Mouse (Mus musculus): ENCODE measurements at regions not wholly inside any gene's neighbourhood (a gene's known extent, or its start where the extent isn't known, plus 50 kb on each side); places are given as distances from the start of the nearest gene placed in this dataset.

DNA sequence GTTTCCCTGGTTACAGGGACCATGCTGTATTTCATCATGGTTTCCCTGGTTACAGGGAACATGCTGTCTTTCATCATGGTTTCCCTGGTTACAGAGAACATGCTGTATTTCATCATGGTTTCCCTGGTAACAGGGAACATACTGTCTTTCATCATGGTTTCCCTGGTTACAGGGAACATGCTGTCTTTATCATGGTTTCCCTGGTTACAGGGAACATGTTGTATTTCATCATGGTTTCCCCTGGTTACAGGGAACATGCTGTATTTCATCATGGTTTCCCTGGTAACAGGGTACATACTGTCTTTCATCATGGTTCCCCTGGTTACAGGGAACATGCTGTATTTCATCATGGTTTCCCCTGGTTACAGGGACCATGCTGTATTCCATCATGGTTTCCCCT is 1579.5 kb downstream of the 4930444P10Rik start:
- DNase-seq (ENCODE audit: low spot score in 2 of 2): no peak

DNA sequence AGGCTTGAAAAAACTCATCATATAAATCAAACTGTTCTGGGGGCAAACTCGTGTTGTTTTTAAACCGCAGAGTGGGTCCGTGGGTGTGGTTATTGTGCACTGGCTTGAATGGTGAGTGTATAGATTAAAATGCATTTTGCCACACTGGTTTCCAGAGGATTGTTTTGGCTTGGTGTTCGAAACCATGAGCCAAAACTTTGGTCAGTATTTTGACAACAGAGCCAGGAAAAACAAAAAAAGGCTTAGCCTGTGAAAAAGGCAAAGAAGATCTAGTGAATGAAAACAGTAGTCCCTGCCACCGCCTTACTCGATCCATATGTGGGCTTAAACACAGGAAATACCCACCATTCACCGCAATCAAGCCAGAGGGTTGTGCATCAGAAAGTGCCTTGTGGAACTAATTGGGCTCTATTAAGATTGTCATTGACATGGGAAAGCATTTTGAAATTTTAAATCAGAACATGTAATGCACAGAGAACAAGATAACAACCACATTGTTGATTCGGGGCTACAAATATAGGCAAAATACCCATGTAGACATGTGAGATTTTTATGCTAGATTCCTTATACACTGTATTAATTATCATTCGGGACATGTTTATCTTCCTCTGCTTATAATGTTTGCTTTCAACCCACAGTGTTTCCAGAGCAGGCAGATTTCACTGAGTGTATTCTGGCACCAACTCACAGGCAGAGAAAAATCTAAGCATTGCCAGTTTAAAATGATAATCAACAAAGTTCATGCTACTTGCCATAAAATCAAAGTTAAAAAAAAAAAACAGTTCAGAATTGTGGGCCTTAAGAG is 1580.4 kb downstream of the 4930444P10Rik start:
- no peak for DNase-seq (ENCODE audit: low spot score in 2 of 2)

DNA sequence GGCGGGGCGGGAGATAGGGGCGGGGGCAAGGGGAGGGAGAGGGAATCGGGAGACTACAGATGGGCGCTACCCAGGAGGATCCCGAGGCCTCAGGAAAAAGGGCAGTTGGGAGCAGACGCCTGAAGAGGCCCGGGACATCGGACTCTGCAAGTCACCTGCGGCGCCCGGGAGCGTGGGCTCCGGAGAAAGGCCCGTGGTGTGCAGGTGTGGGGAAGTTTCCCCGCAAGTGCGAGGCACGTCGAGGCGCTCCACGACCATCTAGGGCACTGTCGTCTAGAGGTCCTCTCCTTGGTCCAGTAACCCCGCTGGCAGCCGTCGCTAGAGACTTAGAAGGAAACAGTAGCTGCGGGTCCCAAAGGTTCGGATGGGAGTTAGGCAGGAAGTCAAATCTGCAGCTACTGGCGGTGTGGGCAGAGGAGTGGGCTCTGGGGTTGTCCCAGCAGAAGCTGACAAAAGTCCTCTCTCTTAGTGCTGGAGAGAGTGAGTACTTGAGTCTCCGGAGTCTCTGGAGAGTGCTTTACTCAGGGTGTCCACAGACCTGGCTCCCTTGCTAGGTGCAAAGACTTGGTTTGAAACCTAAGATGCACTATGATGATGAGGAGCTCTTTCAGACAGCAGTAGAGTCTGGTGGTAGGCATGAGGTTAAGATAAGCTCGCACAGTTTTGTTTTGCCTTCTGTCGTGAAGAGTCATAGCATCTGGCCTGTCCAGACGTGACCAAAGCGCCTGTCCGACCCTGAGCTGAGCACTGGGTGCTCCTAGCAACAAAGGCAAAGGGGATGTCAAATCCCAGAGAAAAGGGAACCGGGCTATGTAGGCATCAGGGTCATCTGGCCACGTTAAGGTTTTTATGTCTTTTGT is 1586.1 kb downstream of the 4930444P10Rik start:
- DNase-seq (ENCODE audit: low spot score in 2 of 2): no peak

- DNase-seq (ENCODE audit: low spot score in 2 of 2): no peak
Measured at GRCm38 (mm10) chr1:14506201-14506830, 1586.8 kb downstream of the 4930444P10Rik start.

DNA sequence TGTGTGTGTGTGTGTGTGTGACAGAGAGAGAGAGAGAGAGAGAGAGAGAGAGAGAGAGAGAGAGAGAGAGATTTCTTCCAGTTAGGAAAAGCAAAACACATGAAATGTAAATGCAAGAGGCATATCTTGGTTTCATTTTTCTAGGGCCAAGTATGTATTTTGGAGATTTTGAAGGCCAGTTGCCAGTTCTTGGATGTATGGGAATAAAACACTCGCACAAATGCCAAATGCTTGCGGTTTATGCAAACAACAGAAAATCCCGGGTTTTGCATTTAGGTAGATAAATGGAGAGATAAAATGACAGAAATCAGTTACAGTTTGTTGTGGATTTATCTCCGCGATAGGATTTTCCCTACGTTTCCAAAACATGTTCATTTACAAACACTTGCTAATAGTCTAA is 1587.4 kb downstream of the 4930444P10Rik start:
- DNase-seq (ENCODE audit: low spot score in 2 of 2): no peak

- DNase-seq (ENCODE audit: low spot score in 2 of 2): no peak
Measured at GRCm38 (mm10) chr1:14504767-14505343, 1588.3 kb downstream of the 4930444P10Rik start.

DNA sequence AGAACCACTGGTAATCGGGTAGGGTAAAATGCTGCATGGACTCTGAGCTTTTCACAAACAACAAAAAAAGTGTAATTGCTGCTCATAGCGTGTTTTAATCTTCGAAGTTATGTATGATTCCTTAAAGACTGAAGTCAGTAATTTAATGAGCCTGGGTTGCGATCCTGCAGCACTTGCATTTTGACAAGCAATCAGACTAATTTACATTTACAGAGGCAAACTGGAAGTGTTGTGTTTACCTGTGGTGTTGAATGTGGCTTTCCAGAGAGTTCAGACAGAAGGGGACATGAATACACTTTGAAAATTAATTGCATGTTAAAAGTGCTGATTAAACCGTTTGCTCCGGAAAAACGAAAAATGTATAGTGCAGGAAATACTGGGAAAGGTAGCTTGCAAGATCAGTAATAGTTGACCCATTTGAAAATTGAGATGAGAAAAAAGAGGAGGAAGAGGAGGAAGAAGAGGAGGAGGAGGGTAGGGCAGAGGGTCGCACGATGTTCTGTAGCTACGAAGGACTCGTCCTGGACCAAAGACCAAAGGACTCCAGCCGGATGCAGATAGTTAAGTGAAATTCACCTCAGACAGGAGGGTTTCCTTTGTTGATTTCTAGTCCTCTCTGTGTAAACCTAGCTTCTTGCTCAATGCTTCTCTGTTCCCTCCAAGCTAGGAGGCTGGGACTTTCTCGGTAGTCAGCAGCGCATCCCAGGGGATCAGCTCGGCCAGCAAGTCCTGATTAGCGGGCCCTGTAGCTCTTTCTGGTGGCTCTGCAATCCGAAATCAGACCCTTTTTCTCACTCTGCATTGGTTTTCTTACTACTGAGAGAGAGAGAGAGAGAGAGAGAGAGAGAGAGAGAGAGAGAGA is 1589.0 kb downstream of the 4930444P10Rik start:
- DNase-seq (ENCODE audit: low spot score in 2 of 2): no peak

- no peak for DNase-seq (ENCODE audit: low spot score in 2 of 2)
Measured at GRCm38 (mm10) chr1:14503193-14503800, 1589.8 kb downstream of the 4930444P10Rik start.

GRCm38 (mm10) chr1:14499105-14499504 is 1594.0 kb downstream of the 4930444P10Rik start:
- no peak for DNase-seq (ENCODE audit: low spot score in 2 of 2)

GRCm38 (mm10) chr1:14490026-14490425 is 1603.1 kb downstream of the 4930444P10Rik start:
- no peak for DNase-seq (ENCODE audit: low spot score in 2 of 2)

GRCm38 (mm10) chr1:14487708-14488127 is 1605.4 kb downstream of the 4930444P10Rik start:
- DNase-seq (ENCODE audit: low spot score in 2 of 2): no peak

DNA sequence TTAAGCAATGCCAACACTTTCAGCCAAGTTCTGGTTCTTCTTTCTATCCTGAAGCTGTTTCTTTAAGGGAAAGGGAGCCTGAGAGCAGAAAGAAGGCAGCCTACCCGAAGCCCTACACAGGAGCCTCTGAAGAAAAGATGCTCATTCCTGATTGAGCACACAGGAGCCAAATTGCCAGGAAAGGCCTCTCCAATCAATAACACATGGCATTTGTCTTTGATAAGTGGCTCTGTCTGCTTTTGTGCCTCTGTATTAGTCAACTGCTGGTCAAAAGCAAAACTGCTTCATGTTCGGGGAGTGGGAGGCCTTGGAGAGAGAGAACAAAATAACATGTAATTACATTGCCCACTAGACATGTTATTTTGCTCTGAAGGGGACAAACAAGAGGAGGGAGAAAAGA is 1607.4 kb downstream of the 4930444P10Rik start:
- no peak for DNase-seq (ENCODE audit: low spot score in 2 of 2)

- DNase-seq (ENCODE audit: low spot score in 2 of 2): no peak
Measured at GRCm38 (mm10) chr1:14484121-14484916, 1608.8 kb downstream of the 4930444P10Rik start.

DNA sequence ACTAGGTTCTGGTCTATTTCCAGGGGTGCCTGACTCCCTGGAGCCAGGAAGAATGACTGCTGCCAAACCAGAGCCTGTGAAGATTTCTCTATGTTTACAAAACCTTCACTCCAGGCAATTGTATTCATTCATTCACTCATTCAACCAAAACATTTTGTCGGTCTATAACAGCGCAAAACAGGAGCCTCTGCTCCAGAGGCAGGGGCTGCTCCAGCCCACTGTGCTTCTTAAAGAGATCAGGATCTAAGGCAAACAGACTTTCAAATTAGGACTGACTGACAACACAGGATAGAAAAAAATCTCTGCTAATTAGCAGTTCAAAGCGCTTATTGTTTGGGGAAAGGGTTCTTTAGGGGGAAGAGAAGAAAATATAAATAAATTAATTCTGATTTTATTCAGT is 1620.8 kb downstream of the 4930444P10Rik start:
- DNase-seq (ENCODE audit: low spot score in 2 of 2): no peak

DNA sequence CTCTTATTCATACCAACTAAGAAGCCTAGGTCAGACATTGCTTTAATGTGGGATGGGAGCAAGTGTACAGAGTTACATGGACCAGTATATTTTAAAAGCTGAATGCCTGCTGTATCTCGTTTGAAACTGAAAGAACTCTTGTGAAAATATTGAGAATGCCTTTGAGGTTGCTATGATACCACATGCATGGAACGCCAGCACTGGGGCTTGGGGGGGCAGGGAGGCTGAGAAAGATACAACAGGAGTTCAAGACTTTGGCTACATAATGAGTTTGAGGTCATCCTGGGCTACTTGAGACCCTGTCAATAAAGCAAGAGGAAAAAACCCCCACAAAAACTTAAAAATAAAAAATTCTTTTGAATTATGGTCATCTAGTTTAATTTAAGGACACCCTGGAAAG is 1621.6 kb downstream of the 4930444P10Rik start:
- no peak for DNase-seq (ENCODE audit: low spot score in 2 of 2)

DNA sequence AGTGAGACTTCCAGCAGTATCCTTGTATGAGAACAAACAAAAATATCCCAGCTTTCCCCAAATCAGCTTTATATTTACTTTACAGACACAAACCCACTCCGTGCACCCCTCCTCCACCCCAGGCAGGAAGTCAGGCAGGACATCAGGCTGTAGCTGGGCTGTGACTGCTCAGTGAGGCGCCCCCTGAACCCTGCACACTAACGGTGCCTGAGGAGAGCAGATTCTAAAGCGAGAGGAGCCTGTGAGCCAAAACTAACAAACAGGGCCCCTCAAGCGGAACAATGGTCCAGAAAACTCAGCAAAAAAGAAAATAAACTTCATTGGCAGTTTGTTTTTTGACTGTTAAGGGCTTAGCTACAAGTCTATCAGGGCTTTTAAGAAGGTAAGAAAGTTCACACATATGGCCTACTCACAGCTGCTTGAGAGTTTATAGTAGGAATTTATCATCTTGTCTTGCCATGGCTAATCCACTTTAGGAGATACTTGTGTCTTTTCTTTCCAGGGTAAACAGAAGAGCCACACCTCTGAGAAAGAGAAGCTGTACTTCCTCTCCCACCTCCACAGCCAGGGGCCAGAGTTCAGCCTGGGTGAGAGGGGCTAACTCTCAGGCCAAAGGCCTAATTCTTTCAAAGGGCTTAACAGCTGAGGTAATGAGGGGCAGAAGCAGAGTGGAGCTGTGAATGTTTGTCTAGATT is 1628.2 kb downstream of the 4930444P10Rik start:
- peak in 1 of 2 experiments; percentile 5 for DNase-seq (ENCODE audit: low spot score in 2 of 2)

DNA sequence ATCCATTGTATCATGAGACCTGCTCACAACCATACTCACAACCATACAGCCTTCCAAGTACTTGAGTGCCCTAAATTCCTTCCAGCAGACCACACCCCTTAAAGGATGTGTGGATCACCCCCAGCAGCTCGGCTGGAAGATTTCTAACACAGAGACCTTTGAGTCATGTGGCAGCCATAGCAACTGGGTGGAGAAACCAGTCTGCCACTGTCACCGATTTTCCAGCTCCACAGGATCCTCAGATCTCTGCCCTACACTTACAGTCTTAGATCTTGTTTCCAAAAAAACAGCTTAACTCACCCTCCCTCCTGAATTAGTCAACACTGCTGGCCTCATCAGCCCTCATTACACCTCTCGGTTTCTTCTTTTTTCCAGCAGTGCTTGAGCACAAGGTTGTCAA is 1630.6 kb downstream of the 4930444P10Rik start:
- no peak for DNase-seq (ENCODE audit: low spot score in 2 of 2)

GRCm38 (mm10) chr1:14460811-14461210 is 1632.3 kb downstream of the 4930444P10Rik start:
- no peak for DNase-seq (ENCODE audit: low spot score in 2 of 2)

DNA sequence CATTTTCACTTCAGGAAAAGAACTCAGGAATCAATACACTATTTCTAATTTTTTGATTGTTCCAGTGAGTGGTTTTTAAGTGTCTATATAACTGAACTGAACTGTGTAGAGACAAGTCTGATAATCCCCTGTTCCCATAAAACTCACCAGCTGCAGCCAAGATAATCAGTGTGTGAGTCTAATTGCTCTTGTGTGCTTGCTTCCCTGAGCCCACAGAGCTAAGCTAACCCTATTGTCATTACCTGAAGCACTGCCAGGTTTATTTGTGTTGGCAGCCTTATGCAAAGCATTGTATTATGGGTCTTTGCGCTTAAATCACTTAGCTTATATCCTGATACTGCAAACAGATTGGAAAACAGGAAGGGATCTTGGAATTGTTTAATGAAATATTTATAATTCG is 1663.8 kb downstream of the 4930444P10Rik start:
- DNase-seq (ENCODE audit: low spot score in 2 of 2): no peak
